Mouse (Mus musculus) cerebellum, adult 11-12 months (tissue): ENCODE data around the gene Hmgcl.
A peak's percentile ranks its signal among the peaks of the same experiment; 100 is the strongest.
"Not testable (repeated sequence)": the region's sequence is repeated elsewhere in the genome, so short reads cannot be mapped to it uniquely, and the experiment has no call there.

Source experiments
- DNase-seq: peaks from one replicate; pipeline ENCODE4 v3.0.0; 2022

Gene Hmgcl

GRCm38 (mm10) chr4:135928376-135928775, 17.9 kb upstream of the Hmgcl start:
- DNase-seq = no peak

- DNase-seq = no peak
Observed at GRCm38 (mm10) chr4:135929405-135929804, 16.8 kb upstream of the Hmgcl start.

- DNase-seq = no peak
Observed at GRCm38 (mm10) chr4:135929828-135930227, 16.4 kb upstream of the Hmgcl start.

GRCm38 (mm10) chr4:135930239-135930638, 16.0 kb upstream of the Hmgcl start:
- DNase-seq = no peak

- no peak for DNase-seq
Observed at GRCm38 (mm10) chr4:135931832-135932231, 14.4 kb upstream of the Hmgcl start.

GRCm38 (mm10) chr4:135934708-135935500, 11.3 kb upstream of the Hmgcl start:
- no peak for DNase-seq

- no peak for DNase-seq
Observed at GRCm38 (mm10) chr4:135935502-135935901, 10.7 kb upstream of the Hmgcl start.

GRCm38 (mm10) chr4:135938858-135939257, 7.4 kb upstream of the Hmgcl start:
- DNase-seq = no peak

- DNase-seq = not testable (repeated sequence)
Observed at GRCm38 (mm10) chr4:135941026-135941425, 5.2 kb upstream of the Hmgcl start.

- DNase-seq = no peak
Observed at GRCm38 (mm10) chr4:135942193-135942592, 4.1 kb upstream of the Hmgcl start.

GRCm38 (mm10) chr4:135943389-135943788, 2.9 kb upstream of the Hmgcl start:
- DNase-seq = peak; percentile 43

GRCm38 (mm10) chr4:135945706-135946105, 542 bp upstream of the Hmgcl start:
- peak; percentile 47 for DNase-seq

GRCm38 (mm10) chr4:135946659-135947301, 532 bp downstream of the Hmgcl start:
- DNase-seq = peak; percentile 57

- DNase-seq = no peak
Observed at GRCm38 (mm10) chr4:135948142-135948541, 1.9 kb downstream of the Hmgcl start.

GRCm38 (mm10) chr4:135949475-135949874, 3.2 kb downstream of the Hmgcl start:
- peak; percentile 42 for DNase-seq

GRCm38 (mm10) chr4:135949911-135950310, 3.7 kb downstream of the Hmgcl start:
- DNase-seq = peak; percentile 86

- DNase-seq = peak; percentile 62
Observed at GRCm38 (mm10) chr4:135950365-135950764, 4.1 kb downstream of the Hmgcl start.

- DNase-seq = no peak
Observed at GRCm38 (mm10) chr4:135951505-135951904, 5.3 kb downstream of the Hmgcl start.

- no peak for DNase-seq
Observed at GRCm38 (mm10) chr4:135953179-135953578, 6.9 kb downstream of the Hmgcl start.

- DNase-seq = peak; percentile 61
Observed at GRCm38 (mm10) chr4:135954241-135954640, 8.0 kb downstream of the Hmgcl start.

- no peak for DNase-seq
Observed at GRCm38 (mm10) chr4:135955886-135956285, 9.6 kb downstream of the Hmgcl start.

GRCm38 (mm10) chr4:135958354-135958753, 12.1 kb downstream of the Hmgcl start:
- no peak for DNase-seq

GRCm38 (mm10) chr4:135960717-135961116, 14.5 kb downstream of the Hmgcl start:
- DNase-seq = peak; percentile 76

- DNase-seq = peak; percentile 42
Observed at GRCm38 (mm10) chr4:135961709-135962108, 15.5 kb downstream of the Hmgcl start.
